Mouse (Mus musculus) spleen, postnatal 14 days (tissue): ENCODE measurements around the gene Rabgap1l.
"Not testable (repeated sequence)": the region's sequence is repeated elsewhere in the genome, so short reads cannot be mapped to it uniquely, and the experiment has no call there.

ENCODE experiments used
- DNase-seq, 2 experiments: peaks; one replicate each; pipeline ENCODE4 v3.0.0; 2021 to 2022; ENCODE audit warnings: low spot score in 2 of 2

Rabgap1l gene

DNA sequence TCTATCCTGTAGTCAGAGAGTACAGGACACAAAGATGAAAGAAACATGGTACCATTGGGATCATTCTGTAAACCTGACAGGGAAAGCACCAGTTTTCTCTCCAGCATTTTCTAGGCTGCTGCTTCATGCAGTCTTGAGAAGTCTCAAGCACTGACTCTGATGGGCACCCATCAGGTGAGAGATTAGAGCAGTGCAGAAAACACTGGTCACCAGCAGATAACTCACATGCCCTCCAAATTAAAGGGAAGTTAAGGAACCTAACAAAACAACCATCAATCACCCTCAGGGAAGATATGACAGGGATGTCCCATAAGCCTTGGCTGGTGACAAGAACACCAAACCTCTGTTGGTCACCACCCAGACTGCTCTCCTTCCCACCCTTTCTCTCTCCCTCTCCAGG is 285.2 kb downstream of the Rabgap1l start:
- DNase-seq = no peak

GRCm38 (mm10) chr1:160496906-160497577 is 296.0 kb downstream of the Rabgap1l start:
- no peak for DNase-seq

DNA sequence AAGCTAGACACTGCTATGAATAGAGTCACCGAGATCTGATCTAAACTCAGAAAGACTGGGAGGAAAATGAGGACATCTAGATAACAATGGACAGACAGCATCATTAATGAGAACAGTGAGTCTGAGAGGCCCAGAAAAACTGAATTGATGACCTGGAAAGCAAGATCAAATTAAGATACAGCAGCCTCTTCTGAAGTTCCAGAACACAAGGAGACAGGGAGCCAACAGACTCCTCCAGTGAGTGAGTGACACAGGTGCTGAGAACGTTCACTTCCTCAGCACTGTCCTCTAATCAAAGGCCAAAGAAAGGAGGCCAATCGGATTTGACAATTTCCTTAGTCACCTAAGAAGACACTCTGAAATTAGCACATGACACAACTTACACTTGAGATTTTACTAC is 307.3 kb downstream of the Rabgap1l start:
- DNase-seq = no peak

- no peak for DNase-seq
Measured at GRCm38 (mm10) chr1:160485028-160485427, 308.0 kb downstream of the Rabgap1l start.

GRCm38 (mm10) chr1:160481643-160482042 is 311.4 kb downstream of the Rabgap1l start:
- no peak for DNase-seq

GRCm38 (mm10) chr1:160467443-160467842 is 325.6 kb downstream of the Rabgap1l start:
- no peak for DNase-seq

GRCm38 (mm10) chr1:160465186-160465585 is 327.8 kb downstream of the Rabgap1l start:
- DNase-seq = no peak

DNA sequence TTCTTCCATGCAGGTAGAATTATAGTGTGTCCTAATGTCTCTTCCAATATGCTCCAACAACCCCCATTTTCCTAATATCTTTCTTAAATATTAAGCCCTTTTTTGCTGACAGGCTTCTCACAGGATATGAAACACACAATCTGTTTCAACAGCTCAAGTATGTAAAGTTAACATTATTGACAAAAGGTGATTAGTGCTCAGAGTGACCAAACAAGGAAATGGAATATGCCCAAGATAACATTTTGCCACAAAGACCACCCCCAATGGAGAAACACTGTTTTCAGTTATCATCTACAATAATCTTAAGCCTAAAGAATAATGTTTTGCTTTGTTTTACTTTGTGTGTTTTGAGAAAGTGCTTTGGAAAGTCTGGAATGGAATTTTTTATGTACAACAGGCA is 328.9 kb downstream of the Rabgap1l start:
- DNase-seq = no peak

DNA sequence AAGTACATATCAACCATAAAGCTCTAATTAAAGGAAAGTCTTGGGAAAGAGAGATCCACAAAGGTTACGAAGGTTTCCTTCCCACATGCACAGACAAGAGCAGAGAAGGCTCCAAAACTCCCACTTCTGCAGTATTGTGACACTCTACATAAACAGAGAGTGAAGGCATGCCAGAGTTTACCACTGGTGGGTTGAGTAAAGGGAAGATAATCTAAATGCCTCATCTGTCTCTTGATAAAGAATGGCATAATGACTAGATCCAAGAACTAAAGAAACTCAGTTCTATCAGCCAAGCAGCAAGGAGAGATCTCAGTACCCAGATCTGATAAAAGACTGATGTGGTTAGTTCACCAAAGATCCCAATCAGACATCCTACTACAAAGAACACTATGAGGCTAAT is 332.7 kb downstream of the Rabgap1l start:
- no peak for DNase-seq

GRCm38 (mm10) chr1:160451663-160452062 is 341.3 kb downstream of the Rabgap1l start:
- no peak for DNase-seq

DNA sequence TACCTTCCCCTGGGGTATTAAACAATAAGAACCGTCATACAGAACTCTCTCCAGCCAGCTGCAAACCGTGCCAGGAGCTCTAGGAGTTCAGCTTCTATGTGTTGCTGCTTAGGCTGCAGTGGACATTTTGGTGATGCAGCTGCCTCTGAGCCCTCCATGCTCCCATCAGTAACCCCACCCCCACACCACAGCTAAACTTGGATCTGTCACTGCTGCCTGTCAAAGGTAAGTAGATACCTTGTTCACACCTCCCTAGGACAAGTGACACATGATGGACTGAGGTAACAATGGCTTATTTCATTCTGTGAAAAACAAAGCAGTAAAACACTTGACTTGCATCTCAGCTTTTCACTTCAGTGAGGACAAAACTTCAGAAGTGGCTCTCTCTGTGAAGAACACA is 344.3 kb downstream of the Rabgap1l start:
- DNase-seq = no peak

- no peak for DNase-seq
Measured at GRCm38 (mm10) chr1:160446823-160447222, 346.2 kb downstream of the Rabgap1l start.

- DNase-seq = no peak
Measured at GRCm38 (mm10) chr1:160443506-160443905, 349.5 kb downstream of the Rabgap1l start.

DNA sequence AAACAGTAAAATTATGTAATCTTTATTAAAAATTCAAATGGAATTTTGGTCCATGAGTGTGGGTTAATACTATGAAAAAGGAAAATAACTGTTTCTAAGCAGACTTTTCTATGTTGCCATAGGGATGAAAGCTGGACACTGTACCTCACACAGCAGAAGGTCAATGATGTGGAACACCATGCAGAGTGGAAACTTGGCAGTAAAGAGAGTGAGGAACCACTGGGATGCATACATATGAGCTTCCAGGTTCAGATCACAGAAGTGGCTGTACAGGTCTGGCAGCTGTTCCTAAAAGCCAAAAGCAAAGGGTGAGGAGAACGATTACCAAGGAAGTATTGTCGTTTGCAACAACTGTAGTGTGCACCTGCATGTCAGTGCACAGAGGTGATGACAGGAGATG is 351.3 kb downstream of the Rabgap1l start:
- no peak for DNase-seq

- no peak for DNase-seq
Measured at GRCm38 (mm10) chr1:160441161-160441560, 351.9 kb downstream of the Rabgap1l start.

DNA sequence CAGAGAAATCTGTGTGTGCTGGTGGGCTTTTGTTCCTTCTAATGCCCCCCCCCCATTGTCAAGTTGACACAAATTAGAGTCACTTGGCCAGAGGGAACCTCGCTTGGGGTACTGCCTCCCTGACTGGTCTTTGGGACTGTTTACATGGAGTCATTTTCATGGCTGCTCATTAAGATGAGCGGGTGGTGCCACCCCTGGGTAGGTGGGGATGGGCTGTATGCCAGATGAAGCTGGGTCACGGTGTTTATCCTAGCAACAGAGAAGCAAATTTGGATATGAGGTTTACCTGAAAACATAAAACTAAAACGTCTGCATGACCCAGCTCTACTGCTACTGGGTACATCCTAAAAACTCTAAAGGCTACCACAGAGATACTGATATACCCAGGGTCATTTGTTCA is 354.2 kb downstream of the Rabgap1l start:
- DNase-seq = no peak

- DNase-seq = no peak
Measured at GRCm38 (mm10) chr1:160417196-160417854, 375.7 kb downstream of the Rabgap1l start.

DNA sequence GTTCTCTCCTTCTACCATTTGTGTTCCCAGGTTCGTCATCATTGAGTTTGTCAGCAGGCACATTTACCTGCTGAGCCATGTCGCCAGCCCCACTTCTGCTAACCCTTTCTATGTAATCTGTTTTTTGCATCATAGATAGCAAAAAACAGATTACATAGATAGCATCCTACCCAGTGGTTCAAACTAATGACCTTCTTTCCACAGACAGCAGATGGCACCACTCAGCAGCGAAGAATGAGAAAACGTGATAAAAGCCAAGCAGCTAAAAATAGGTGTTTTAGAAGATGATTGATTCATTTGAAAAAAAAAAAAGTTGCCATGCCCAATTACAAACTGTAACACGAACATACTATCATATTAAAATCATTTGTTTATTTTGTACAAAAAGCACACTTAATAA is 382.2 kb downstream of the Rabgap1l start:
- no peak for DNase-seq

- DNase-seq = not testable (repeated sequence)
Measured at GRCm38 (mm10) chr1:160409689-160410088, 383.3 kb downstream of the Rabgap1l start.

- no peak for DNase-seq
Measured at GRCm38 (mm10) chr1:160409123-160409522, 383.9 kb downstream of the Rabgap1l start.

DNA sequence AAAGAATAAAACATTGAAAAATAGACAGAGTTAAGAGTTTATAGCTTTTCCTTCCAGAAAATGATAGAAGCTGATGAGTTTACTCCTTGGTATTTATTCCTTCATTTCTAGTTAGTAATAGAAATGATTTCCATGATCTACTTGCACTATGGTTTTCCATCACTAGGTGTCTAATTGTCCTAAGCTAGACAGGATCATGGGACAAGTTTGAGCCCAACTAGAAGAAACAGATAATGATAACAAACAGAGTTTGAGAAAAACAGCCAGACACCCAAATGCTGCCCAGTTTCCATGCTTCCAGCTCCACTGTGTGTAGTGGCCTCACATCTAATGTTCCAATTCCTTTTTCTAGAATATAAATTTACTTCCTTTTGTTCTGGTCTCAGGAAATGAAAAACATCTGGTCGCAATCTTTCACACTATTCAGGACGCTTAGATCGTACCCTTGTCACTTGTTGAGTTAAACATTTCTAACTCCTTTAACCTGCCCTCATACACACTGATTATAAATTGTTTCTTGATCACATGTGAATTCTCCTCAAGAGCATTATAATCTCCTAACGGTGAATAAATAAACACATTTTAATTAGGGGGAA is 384.6 kb downstream of the Rabgap1l start:
- no peak for DNase-seq

DNA sequence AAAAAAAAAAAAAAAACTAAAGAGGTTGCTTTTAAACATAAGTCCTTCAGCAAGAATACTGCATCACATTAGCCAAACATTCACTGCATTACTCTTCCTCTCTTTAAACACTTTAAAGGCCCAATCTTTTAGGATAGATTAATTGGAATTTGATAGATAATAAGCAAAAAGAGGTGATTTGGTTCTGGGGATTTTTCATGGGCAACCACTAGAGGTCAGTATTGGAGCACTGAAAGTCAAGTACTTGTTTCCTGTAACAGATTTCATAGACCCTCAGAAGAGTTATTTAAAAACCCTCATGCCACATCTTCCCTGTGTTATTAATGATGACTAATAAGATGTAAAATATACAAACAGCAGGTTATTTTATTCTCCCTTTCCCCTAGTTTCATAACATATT is 393.6 kb downstream of the Rabgap1l start:
- DNase-seq = peak in 1 of 2 experiments; percentile 19

- no peak for DNase-seq
Measured at GRCm38 (mm10) chr1:160397037-160397436, 396.0 kb downstream of the Rabgap1l start.
